Mouse (Mus musculus) thymus, postnatal 10 days (tissue): ENCODE results near the gene Dctn5.

ENCODE experiments used
- DNase-seq, 2 experiments: peaks; one replicate each; pipeline ENCODE4 v3.0.0; 2021; ENCODE audit warnings: low spot score in 2 of 2

Dctn5 gene

DNA sequence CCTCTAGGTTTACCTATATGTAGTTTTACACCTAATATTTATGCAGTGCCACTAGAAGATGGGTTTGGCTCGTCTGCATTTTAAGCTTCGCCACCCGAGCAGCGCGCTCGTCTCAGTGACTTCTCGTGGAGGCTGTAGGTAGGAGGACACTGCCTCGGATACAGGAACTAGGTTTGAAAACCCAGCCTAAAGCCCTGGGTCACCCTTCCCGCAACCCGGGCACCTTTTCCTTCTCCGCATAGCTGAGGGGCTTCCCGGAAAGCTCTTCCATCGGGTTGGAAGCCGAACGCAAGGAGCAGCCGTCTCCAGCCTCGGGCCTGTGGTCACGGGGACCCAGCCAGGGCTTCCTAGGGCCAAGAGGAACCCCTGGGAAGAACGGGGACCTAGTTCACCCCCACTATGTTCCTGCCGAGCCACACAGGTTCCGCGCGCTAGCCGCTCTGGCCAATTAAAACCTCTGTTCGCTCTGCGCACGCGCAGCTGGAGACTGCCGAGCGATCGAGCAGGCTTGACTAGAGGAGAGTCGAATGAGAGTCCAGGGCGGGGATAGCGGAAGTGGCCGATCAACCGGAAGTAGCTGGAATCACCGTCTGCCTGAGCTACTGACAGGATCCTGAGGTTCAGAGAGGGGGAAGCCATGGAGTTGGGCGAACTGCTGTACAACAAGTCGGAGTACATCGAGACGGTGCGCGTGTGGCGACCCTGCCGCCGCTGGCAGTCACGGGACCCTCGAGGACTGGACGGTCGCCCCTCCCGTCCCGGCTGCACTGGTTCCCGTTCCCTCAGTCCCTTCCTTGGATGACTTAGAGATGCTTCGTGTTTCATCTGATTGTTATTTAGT is at the start of gene Dctn5, which contains the start of gene Palb2:
Dctn5 (plus strand) TSS at position 545 of the 841 bp plus-strand sequence.
Palb2 (minus strand) TSS at position 489 of the 841 bp plus-strand sequence.
- DNase-seq, result peak; percentile 98

- no peak for DNase-seq
Measured at GRCm38 (mm10) chr7:122087195-122087982, 45.5 kb upstream of the Dctn5 start.

GRCm38 (mm10) chr7:122094564-122095330 is 38.1 kb upstream of the Dctn5 start:
- DNase-seq, result no peak

DNA sequence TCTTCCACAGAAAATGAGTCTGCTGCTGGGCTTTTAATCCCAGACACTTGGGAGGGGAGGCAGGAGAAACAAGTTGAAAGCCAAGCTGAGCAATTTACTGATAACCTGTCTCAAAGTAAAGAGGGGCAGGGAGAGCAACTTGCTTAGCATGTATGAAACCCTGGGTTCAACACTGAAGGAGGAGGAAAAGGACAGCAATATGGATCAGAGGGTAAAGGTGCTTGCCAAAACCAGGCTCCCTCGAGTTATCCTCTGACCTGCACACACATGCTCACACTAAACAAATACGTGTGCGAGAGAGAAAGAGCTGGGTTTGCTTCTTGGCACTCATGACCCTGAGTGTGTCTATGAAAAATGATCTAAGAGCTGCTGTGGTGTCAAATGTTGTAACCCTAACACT is 34.8 kb upstream of the Dctn5 start:
- DNase-seq, result no peak

- DNase-seq, result peak; percentile 11 to 46
Measured at GRCm38 (mm10) chr7:122099222-122099621, 33.6 kb upstream of the Dctn5 start.

- peak in 1 of 2 experiments; percentile 41 for DNase-seq
Measured at GRCm38 (mm10) chr7:122101014-122101746, 31.7 kb upstream of the Dctn5 start.

DNA sequence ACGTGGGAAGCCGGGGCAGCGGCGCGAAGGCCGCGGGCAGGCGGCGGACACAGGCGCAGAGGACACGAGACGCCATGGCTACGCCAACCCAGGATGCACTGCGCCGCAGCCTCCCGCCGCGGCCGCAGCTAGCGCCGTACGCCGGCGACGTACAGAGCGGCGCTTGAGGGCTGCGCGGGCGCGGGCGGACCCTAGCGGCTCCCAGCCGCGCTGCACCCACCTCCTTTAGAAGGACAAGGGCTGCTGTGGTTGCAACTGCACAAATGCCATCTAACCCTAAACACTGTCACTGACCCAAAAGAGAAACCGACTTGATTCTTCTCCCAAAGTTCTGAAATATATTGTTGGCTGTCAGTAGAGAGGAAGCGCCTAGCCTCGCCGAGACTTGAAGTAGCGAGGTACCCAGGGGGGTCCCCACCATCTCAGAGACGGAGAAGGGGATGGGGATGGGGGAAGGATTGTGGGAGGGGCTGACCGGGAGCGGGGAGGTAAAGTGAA is 31.0 kb upstream of the Dctn5 start, which contains the start of gene Ndufab1:
Ndufab1 (minus strand) TSS at position 140 of the 498 bp plus-strand sequence.
- peak; percentile 66 to 82 for DNase-seq

DNA sequence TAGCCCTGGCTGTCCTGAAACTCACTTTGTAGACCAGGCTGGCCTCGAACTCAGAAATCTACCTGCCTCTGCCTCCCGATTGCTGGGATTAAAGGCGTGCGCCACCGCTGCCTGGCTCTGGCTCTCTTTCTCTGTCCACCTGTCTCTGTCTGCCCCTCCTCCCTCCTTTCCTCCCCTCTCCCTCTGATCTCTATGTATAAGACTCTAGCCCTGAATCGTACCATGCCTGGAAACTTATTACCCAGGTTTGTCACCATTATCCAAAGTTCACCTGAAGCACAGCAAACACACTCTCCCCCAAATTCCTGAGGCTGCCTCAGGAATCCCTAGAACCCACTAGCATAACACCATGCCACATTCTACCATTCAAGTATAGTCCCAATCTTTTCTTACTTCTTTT is 24.6 kb upstream of the Dctn5 start:
- no peak for DNase-seq

DNA sequence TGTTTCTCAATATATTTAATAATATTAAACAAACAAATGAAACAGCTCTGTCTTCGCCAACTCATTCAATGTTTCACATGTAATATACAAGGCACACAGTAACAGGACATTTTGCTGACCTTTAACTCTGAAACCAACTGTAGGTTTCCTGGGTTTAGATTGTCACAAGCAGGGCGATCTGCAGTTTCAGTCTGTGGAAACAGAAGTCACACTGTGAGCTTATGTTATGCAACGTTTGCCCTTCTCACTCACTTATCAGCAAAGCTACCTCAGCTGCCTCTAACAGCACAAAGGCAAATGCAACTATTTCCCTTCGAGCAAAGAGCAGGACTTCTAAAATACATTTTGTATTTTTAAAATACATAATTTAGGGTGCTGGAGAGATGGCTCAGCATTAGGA is 9.3 kb upstream of the Dctn5 start:
- no peak for DNase-seq

DNA sequence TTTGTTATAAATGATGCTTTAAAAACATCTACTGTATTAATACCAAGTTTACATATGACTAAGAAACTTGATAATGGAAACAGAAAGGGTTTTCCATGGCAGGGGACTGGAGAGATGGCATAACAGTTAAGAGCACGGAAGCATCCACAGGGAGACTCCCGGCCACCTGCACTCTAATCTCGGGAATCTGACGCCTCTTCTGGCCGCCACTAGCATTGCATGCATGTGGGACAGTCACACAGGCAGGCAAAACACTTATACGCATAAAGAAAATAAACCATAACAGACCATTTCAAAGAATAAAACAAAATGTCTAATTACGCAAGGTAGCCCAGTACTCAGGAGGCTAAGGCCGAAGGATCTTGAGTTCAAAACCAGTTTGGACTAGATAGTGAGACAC is 7.2 kb upstream of the Dctn5 start:
- no peak for DNase-seq

GRCm38 (mm10) chr7:122126946-122127345 is 5.9 kb upstream of the Dctn5 start:
- no peak for DNase-seq

- no peak for DNase-seq
Measured at GRCm38 (mm10) chr7:122131834-122132233, 1.0 kb upstream of the Dctn5 start.

GRCm38 (mm10) chr7:122133338-122133625 is 441 bp downstream of the Dctn5 start:
- DNase-seq, result no peak

- peak in 1 of 2 experiments; percentile 10 for DNase-seq
Measured at GRCm38 (mm10) chr7:122135070-122135469, 2.2 kb downstream of the Dctn5 start.

DNA sequence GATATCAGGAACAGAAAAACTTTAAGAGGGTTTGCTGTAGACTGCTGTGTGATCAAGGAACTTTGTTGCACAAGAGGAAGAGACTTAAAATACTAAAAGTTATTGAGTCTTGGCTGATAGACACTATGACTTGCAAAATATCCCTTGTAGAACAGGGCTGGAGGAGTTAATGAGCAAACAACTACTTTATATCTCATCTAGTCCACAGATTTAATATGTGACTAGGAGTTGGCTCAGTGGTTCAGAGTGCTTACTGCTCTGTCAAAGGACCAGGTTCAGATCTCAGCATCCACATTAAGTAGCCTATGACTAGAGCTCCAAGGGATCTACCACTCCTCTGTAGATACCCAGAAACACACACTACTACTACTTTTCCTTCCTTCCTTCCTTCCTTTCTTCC is 4.2 kb downstream of the Dctn5 start:
- DNase-seq, result no peak

DNA sequence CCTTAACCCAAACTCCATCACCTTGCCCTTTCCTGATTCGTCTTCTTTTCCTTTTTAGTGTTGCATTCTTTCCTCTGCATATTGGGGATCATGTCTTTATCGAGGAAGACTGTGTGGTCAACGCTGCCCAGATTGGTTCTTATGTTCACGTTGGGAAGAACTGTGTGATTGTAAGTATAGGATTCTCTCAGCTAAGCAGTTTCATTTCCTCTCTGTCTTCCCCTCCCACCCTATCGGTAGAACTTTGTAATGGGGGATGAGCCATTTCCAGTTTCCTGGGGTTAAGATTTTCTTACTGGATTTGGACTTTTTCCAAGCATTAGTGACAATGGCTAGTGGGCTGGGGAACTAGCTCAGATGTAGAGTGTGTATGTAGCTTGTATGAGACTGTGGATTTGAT is 5.3 kb downstream of the Dctn5 start:
- no peak for DNase-seq

DNA sequence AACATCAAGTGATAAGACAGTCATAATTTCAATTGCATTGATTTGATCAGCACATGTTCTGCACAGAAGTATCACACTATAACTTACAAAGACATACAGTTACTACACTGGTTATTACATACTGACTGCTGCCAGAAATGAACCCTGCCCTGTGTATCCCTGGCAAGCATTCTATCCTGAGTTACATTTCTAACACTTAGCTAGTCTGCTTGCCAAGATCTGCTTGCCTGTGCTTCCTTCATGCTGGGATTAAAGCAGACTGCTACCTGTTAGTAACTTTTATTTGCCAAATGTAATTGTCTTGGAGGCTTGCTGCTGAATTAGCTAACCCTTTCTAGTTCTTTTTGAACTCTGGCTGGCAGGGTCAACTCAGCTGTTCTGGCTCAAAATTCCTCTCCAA is 8.2 kb downstream of the Dctn5 start:
- no peak for DNase-seq

- DNase-seq, result no peak
Measured at GRCm38 (mm10) chr7:122152473-122152872, 19.6 kb downstream of the Dctn5 start.

GRCm38 (mm10) chr7:122158488-122158887 is 25.6 kb downstream of the Dctn5 start:
- DNase-seq, result no peak

- DNase-seq, result peak; percentile 69 to 76
Measured at GRCm38 (mm10) chr7:122158915-122159902, 26.4 kb downstream of the Dctn5 start, which contains the start of gene Plk1. Plk1 (plus strand) TSS chr7:122159439.
